Mouse (Mus musculus) layer of hippocampus, adult 9-11 months (tissue): ENCODE measurements at regions not wholly inside any gene's neighbourhood (a gene's known extent, or its start where the extent isn't known, plus 50 kb on each side); places are given as distances from the start of the nearest gene placed in this dataset.
"Not testable (repeated sequence)": the region's sequence is repeated elsewhere in the genome, so short reads cannot be mapped to it uniquely, and the experiment has no call there.

ENCODE experiments used
- DNase-seq: peaks from one replicate; pipeline ENCODE4 v3.0.0; 2022

GRCm38 (mm10) chr4:51519281-51519680 lies 302.8 kb downstream of the Cylc2 start:
- DNase-seq: no peak

- no peak for DNase-seq
Observed at GRCm38 (mm10) chr4:51519750-51520149, 303.3 kb downstream of the Cylc2 start.

- no peak for DNase-seq
Observed at GRCm38 (mm10) chr4:51545419-51545818, 328.9 kb downstream of the Cylc2 start.

DNA sequence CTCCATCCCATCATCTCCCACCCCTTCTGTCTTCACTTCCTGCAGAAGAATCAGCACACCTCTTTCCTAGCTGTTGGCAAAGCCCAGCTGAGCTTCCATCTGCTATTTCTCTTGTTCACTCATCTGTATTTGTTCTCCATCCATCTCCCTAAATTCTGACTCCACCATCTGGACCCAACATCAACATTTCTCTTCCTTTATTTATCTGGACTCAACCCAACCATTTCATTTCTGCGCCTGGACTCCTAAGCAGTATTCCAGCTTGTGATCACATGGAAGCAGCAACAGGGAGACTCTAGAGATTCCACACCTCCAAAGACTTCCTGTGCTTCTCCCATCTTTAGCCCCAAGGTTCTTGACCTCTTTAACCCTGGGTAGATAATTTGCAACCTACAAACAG lies 343.2 kb downstream of the Cylc2 start:
- no peak for DNase-seq

DNA sequence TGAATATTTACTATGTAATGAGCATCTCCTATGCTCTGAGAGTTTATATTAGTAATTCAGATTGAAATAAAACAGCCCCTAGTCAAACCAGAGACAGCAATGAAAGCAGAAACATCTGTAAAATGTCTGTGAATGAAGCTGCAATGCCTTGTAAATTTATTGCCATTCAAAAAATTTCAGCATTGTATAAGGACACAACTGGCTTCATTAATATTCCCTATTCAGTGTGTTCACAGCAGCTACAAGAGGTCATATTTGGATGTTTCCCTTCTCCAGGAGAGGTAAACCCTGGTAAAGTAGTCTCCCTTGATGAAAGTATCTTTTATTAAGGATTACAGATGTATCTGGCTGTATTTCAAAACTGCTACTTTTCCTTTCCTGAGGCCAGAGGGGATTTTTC lies 343.6 kb downstream of the Cylc2 start:
- no peak for DNase-seq

DNA sequence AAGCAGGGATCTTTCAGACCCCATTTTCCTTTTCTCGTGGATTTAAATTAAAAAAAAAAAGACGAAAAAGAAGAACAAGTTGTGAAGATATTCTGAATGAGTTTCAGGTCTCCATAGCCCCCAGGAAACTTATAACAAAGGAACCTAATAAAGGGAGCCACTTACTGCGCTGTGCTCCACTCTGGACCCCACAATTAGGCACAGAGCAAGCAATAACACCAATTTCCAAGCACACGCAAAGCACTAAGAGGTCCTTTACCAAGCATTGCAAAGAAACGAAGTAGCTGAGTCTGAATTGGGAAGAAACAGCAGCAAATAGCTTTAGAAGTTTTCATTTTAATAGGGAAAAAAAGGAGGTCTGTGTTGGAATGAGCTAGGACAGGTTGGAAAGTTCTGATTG lies 345.9 kb downstream of the Cylc2 start:
- DNase-seq: no peak

DNA sequence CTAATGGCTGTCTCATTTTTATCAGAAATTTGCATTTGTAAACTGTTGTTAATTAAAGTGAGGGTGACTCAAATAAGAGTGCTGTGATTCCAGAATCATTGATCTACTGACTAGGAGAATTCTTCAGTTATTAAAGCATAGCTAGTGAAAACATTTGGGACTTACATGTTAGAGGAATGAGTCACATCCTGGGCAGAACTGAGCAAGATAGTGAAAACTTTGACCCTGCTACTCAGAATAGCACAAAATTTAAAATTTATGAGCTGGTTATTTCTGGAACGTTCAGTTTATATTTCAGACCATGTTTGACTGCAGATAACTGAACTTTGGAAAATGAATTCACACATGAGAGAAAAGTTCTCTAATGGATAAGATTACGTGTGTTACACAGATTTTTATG lies 360.0 kb downstream of the Cylc2 start:
- DNase-seq: no peak

DNA sequence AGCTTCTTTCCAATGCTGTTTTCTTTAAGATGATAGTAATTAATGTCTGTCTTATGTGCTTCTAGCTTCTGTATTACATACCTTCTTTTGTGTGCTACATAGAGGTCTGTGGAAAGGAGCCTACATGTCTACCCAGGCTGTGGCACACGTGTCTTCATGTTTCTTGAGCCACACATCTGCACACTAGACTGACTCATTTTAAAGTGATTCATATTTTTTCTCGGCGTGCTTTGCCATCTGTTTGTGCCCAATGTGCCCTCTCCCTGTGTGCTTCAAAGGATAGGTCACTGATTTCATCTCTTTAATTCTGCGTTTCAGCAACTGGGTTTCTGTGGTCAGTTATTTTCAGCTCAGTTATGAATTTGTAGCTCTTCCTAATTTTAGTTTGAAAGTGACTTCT lies 377.6 kb downstream of the Cylc2 start:
- no peak for DNase-seq

DNA sequence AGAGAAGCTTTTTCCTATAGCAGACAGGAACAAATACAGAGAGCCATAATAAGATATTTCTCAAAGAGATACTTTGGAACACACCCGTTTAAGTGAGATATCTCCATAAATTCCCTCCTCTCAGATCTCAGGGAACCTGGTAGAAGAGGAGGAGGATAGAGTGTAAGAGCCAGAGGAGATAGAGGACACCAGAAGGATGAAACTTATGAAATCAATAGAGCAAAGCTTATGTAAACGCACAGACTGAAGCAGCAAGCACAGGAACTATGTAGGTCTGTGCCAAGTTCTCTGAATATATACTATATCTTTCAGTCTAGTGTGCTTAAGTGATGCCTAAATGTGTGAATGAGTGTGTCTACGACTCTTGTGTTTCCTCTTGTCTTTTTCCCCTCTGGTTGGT lies 381.4 kb downstream of the Cylc2 start:
- DNase-seq: no peak

DNA sequence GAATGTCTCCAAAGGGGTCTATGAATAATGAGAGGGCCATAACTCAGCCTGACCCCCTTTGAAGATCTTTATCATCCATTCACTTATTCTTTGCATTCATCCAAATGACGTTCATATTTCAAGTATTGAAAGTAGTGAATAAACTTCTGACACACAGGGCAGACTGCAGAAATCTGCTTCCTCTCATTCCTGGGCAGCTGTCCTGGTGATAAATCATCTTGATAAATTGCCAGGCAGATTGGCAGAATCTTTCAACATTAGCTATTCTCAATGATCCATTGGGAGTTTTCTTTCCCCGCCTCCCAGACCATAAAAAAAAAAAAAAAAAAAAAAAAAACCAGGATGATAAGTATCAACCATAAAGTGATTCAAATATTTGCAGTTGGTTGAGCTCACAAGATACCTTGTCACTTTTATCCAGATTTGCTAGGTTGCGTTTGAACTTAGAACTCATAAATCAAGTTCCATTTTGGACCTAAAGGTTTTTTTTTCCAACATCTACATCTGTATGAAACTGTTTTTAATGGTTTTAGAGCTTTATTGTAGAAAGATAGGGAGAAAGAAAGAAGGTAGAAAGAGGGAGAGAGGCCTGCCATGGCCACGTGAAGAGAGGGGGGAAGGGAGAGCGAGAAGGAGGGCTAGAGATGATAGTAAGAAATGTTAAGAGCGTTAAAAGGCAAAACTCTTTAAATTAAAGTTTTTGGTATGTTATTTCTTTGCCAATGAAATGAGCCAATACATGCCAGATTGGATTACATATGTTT lies 383.7 kb downstream of the Cylc2 start:
- DNase-seq: no peak

DNA sequence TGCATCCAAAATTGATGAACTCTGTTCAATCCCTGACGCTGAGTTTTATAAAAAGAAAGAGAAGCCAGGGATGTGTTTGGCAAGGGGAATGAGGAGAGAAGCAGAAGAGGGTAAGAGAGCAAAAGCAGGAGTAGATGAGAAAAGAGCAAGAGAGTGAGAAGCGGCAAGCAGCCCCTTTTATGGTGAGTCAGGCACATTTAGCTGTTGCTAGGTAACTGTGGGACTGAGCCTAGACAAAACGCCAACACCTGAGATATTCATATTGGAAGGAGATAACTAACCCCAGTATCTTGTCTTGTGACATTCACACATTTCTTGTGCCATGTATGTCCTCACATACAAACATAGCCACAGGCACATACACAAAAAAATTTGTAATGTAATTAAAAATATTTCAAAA lies 410.8 kb downstream of the Cylc2 start:
- DNase-seq: no peak

DNA sequence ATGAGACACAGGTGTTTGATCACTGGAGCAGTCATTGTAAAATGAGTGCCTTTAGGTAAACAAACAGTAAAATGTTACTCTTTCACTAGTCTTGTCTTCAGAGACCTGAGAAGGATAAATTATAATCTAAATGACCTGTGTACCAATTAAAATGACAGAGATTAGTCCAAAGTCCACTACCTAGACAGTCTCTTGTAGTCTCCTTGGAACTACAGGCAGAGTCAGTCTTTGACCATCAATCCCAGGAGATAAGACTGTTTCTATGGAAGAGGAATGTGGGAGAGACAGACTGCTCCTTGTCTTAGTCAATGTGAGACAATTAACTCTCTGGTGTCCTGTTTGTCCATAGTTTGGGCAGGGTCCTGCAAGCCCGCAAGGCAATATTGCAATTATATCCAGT lies 417.0 kb downstream of the Cylc2 start:
- DNase-seq: no peak

DNA sequence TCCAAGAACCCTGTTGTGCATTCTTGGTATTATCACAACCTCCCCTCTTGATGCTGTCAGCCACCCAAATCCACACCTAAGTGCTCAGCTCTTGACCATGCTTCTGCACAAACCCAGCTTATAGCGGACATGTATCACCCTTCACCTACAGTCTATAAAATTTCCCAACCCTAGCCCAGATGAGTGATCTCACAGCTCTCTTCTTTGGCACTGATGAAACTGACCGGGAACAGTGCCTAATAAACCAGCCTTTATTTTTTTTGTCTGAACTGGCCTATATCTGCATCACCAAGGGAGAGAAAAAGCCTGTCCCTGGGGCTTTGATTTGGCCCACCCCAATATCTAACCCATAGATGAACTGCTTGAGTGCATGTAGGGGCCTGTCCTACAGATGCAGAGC lies 440.8 kb downstream of the Cylc2 start:
- no peak for DNase-seq

DNA sequence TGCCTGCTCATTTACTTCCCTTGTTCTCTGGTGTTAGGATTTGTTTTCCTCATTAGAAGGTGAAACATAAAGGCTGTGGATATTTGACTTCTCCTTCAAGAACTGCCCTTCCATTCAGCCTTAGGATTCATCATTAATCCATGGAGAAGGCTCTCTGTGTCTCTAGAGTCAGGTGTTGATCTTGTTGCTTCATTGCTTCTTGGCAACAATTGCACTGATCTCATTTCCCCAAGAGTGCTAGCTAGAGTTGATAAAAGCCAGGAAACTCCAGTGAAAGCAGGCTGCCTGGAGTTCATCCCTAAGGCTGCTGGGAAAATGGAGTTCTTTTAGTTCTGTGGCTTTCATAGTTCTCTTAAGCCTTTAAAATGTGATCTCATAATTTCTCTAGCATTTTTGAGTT lies 441.8 kb downstream of the Cylc2 start:
- DNase-seq: no peak

DNA sequence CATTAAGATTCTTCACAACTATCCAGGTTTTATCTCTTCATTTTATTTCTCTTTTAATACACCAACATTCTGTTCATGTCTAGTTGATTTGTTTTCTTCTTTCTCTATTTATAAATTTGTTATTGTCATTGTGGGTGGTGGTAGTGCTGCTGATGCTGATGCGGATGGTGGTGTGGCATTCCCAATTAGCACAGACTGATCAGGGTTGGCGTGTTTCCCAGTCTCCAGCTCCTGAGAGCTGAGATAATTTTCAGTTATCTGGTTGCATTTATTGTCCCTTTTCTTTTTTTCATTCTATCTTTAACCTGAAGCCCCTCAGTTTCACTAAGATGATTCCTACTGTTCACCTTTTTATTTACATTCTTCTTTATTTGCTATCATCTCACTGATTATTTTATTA lies 455.0 kb downstream of the Cylc2 start:
- peak; percentile 81 for DNase-seq

DNA sequence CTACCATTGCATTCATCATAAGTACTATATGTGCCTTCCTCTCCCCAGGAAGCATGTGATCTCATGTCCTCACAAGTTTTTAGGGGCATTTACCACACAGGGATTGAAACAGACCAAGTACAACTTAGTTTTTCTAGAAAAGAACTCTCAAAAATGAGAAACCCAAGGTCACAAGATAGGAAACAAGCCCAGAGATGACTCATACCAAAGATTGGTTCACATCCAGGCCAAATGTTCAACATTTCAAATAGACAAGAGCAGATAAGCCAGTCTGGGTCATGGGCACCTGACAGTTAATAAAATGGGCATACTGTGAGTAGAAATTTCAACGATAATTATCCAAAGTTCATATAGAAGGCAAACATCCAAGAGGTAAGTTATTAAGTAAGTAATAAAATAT lies 457.9 kb downstream of the Cylc2 start:
- DNase-seq: no peak

GRCm38 (mm10) chr4:51679097-51679496 lies 462.6 kb downstream of the Cylc2 start:
- peak; percentile 21 for DNase-seq

- DNase-seq: not testable (repeated sequence)
Observed at GRCm38 (mm10) chr4:51683345-51683744, 466.9 kb downstream of the Cylc2 start.

DNA sequence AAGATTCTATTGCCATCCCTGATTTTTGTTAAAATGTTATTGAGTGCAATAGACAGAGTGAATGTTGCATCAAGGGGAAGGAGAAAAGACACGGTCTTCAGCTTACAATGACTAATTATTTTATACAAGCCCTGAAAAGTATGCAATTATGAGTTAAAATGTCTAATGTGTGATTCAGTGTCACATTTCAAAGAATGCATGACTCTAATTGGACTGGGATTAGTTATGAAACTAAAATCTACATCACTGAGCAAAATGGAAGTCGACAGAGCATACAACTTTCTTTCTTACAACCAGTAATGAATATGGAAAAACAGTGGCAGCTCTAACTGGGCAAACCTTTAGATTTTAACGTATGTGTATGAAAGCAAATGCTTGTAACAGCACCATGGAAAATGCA lies 470.2 kb downstream of the Cylc2 start:
- DNase-seq: no peak
